Mouse (Mus musculus) spleen, adult 12 weeks (tissue): ENCODE measurements around the gene Mpz.
"Not testable (repeated sequence)": the region's sequence is repeated elsewhere in the genome, so short reads cannot be mapped to it uniquely, and the experiment has no call there.

Source experiments
- DNase-seq: peaks from one replicate; pipeline ENCODE4 v3.0.0; 2022; ENCODE audit warnings: low spot score

Gene Mpz

DNA sequence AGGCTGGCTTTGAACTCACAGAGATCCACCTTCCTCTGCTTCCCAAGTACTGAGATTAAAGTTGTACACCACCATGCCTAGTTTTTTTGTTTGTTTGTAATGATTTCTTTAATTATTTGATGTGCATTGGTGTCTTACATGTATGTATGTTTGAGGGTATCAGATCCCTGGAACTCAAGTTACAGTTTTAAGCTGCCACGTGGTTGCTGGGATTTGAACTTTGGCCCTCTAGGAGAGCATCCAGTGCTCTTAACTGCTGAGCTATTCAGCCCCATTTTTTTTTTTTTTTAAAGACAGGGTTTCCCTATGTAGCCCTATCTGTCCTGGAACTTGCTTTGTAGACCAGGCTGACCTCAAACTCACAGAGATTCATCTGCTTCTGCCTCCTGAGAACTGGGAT, 19.5 kb upstream of the Mpz start:
- no peak for DNase-seq

GRCm38 (mm10) chr1:171135600-171135999, 14.9 kb upstream of the Mpz start:
- no peak for DNase-seq

DNA sequence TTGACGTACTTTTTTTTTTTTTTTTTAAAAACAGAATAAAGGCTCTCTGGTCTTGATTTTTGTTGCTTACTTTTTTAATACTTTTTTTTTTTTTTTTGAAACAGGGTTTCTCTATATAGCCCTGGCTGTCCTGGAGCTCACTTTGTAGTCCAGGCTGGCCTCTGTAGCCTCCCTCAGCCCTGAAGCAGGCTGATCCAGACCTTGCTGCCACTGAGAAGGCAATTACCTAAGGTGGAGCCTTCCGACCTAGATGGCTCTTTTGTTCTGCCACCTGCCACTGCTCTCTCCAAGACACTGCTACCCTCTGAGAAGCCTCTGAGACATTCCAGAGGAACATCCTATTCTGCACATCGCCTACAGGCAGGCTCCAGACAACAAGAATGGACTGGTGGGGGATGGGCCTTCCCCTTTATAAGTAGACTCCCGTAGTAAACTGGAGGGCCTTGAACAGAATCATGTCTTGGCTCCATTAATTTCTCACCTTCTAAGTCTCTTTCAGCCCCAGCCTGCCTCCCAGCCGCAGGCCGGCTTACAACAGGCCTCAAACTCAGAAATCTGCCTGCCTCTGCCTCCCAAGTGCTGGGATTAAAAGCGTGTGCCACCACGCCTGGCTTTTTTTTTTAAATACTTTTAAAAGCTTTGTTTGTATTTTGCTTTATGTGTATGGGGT, 12.9 kb upstream of the Mpz start:
- not testable (repeated sequence) for DNase-seq

- not testable (repeated sequence) for DNase-seq
Measured at GRCm38 (mm10) chr1:171142981-171143380, 7.5 kb upstream of the Mpz start.

- no peak for DNase-seq
Measured at GRCm38 (mm10) chr1:171150838-171151391, 404 bp downstream of the Mpz start.

DNA sequence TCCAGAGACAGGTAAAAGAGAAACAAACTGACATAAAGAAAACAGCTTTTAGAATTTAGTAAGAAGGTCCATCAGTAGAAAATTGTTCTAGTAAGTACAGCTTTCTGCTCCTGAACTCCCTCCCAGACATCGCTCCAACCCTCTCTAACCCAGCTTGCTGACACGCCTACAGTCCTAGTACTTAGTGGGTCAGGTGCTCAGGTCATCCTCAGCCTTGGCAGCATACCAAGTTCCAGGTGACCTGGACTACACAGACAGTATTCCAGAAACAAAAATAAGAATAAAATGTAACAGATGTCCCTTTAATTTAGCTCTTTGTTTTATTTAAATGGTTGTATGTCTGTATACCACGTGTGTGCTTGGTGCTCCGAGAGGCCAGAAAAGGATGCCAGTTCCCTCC, 1.5 kb downstream of the Mpz start:
- no peak for DNase-seq

GRCm38 (mm10) chr1:171156644-171157043, 6.1 kb downstream of the Mpz start:
- DNase-seq: no peak

DNA sequence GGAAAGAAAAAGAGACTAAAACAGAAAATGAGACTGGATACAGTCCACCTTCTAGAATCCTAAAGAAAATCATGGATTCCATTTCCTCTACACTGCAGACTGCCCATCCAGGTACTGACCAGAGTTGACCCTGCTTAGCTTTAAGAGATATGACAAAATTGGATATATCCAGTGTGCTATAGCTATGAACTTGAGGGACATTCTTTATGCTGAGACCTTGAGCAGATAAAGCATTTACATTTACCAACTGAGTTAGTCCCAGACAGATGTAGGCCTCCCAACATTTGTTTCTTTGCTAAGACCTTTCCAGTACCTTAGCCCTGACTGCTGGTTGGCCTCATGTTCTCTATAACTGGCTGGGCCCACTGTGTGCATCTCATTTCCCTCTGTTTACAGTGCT, 7.5 kb downstream of the Mpz start:
- no peak for DNase-seq

DNA sequence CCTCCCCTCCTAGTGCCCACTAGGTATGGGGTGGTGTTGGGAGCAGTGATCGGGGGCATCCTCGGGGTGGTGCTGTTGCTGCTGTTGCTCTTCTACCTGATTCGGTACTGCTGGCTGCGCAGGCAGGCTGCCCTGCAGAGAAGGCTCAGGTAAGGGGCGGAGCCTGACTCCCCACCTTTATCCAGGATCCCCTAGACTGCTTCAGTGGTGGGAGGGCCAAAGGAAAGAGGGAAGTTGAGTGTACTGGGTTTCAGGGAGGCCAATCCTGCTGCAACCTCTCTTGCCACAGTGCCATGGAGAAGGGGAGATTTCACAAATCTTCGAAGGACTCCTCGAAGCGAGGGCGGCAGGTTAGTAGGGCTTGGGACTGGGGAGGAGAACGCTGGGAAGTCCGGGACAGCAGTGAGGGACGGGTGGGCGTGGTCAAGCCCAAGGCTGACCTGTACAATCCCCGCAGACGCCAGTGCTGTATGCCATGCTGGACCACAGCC, 9.0 kb downstream of the Mpz start:
- DNase-seq: no peak

DNA sequence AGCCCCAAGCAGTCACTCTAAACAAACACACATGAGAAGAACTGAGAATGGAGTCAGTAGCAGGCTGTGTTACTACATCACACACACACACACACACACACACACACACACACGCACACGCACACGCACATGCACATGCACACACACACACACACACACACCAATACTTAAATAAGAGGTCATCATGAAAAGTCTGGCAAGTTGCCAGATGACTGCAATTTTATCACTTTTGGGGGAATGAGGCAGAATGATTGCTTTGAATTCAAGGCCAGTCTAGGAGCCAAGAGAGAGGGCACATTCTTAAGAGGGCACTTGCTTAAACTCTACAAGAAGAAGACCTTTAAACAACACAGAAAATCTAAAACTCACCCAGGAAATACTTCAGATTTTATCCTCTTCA, 12.0 kb downstream of the Mpz start:
- DNase-seq: no peak

DNA sequence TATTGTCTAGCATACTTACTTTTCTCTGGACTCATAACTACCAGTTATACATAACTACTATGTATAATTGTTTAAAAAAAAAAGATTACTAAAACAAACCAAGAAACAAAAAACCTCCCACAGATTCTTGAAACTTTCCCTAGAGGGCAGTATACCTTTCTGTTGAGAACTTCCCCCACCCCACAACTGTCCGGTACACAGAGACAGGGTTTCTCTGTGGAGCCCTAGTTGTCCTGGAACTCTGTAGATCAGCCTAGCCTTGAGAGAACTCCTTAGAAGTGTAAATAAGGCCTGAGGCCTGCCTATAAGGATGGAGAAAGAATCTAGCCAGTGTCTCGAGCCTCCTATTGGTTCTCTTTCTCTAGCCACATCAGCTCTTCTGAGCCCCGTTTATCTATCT, 13.7 kb downstream of the Mpz start:
- DNase-seq: no peak

- DNase-seq: no peak
Measured at GRCm38 (mm10) chr1:171165629-171166345, 15.3 kb downstream of the Mpz start.

DNA sequence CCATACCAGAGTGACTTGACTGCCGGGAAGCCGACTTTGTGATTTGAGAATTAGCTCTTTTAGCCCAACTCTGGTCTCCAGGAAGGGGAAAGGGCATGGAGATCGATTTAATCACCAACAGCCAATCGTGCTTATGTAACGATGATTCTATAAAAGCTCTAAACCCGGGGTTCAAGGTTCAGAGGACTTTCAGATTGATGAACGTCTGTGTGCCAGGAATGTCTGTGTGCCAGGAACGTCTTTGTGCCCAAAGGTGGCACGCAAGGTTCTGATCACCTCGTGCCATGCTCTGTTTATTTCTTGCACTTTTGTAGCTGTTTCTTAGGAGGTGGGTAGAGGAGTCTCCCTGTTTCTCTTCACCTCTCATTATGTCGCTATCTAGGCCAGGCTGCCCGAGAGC, 18.4 kb downstream of the Mpz start:
- DNase-seq: no peak

GRCm38 (mm10) chr1:171169913-171170312, 19.4 kb downstream of the Mpz start:
- no peak for DNase-seq

DNA sequence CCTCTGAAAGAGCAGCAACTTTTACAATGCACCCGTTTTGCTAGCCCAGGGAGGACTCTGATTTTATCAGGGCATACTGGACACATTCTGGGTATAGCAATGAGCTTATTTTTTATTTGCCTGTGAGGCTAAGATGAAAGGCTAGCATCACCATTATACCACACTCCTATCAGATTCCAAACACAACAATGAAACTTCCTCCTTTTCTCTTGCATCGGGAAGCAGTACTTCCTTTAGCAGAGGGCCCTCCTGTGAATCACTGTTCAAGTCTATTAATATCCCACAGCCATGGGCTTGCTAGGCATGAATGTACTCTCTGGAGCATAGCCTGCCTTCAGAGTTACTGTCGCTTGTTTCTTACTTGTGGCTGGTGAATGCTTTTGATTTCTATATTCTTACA, 20.6 kb downstream of the Mpz start:
- no peak for DNase-seq

- DNase-seq: no peak
Measured at GRCm38 (mm10) chr1:171172779-171173178, 22.3 kb downstream of the Mpz start.

GRCm38 (mm10) chr1:171179487-171180171, 29.1 kb downstream of the Mpz start:
- DNase-seq: no peak

DNA sequence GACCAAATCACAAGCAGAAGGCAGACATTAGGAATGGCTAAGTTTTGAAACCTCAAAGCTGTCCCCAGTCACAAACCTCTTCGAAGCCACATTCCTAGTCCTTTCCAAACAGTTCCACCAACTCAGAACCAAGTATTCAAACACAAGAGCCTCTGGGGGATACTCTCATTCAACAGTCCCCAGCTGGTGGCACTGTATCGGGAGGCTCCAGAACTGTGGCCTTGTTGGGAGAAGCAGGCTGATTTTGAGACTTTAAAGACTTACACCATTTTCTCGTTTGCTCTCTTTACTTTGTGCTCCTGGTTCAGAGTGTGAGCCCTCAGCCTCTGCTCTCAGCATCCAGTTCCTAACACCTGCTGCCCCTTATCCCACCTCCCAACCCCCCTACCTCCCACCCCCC, 32.5 kb downstream of the Mpz start:
- no peak for DNase-seq

- DNase-seq: no peak
Measured at GRCm38 (mm10) chr1:171183620-171184019, 33.1 kb downstream of the Mpz start.

DNA sequence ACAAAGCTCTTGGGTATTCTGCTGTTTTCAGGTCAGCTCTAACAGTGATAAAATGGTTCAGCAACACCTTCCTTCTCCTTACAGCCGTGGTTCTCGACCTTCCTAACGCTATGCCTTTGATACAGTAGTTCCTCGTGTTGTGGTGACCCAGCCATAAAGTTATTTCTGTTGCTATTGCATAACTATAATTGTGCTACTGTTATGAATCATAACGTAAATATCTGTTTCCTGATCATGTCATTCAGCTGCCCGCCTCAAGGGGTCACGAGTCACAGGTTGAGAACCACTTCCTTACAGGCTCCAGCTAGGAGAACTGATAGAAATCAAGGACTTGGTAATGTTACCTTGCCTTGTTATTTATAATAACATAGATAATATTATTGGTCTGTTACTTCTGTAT, 33.8 kb downstream of the Mpz start:
- DNase-seq: no peak

DNA sequence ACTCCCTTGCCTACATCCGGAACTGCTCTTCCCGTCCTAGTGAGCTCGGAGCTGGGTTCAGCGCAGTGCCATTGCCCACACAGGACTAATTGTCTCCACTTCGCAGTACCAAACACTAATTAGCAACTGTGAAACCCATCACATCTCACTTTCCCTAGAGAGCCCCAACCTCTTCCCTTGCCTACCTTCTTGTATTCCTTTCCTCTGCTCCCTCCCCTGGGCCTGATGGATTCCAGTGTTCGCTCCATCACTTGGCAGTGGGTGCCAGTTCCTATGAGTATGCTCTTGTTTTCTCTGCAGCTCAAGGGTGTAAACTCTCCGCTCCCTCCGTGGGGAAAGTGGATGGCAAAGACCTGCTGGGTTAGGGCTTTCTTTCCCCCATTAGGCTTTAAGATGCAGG, 35.1 kb downstream of the Mpz start:
- DNase-seq: no peak

DNA sequence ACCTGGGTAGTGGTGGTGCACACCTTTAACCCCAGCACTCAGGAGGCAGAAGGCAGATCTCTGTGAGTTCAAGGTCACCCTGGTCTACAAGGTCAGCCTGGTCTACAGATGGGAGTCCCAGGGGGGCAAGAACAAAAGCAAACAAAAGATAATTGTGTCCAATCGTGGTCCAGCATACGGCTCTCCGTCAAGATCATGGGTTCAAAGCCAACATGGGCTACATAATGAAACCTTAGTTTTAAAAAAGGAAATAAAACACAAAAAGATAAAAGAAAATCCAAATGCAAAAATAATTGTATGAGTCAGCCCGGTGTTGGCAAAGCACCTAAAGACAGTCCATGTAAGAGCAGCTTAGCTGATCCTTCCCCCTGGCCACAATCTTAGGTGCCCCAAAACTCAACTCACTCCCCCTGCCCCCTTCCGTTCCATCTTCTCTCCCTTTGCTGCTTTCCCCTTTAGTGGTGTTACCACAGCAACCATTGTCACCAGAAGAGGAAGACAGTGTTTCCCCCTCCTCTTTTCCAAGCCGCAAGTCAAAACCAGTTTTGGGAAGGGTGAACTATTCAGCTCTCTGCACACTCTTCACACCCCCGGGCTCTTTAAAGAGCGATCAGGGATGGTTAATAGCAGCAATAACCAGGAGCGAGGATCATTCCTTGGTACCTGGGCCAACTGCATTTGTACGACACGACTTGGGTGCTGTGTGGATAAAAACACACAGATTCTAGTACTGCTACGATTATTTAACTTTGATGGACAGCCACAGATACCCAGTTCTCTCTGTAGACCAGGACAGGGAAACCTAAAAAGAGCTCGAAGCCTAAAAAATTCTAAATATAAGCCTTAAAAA, 37.6 kb downstream of the Mpz start:
- DNase-seq: no peak
